Mouse (Mus musculus): ENCODE data around the gene Slc39a3.

DNA sequence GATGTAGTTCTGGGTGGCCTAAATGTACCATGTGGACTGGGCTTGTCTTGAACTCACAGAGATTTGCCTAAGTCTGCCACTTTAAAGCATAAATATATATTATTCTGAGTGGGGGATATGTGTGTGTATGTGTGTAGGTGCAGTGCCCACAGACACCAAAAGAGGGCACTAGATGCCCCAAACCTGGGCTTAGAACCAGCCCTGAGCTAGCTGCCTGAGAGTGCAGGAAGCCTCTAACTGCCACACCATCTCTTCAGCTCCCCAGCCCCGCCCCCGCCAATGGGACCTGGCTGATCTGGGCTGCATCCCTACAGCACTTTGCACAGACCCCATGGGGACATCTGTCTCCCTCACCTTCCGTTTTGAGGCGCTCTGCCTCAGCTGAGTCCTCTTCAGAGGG, 13.4 kb upstream of the Slc39a3 start:
- peak; percentile 47 for TF ChIP-seq CTCF (IDR thresholded peaks at IDR 0.05)
- TF ChIP-seq EP300 (IDR thresholded peaks at IDR 0.05; ENCODE audit: insufficient read depth, low read depth, low read length): no peak
